Mouse (Mus musculus): ENCODE results near the gene Tmem259.

The Tmem259 gene

DNA sequence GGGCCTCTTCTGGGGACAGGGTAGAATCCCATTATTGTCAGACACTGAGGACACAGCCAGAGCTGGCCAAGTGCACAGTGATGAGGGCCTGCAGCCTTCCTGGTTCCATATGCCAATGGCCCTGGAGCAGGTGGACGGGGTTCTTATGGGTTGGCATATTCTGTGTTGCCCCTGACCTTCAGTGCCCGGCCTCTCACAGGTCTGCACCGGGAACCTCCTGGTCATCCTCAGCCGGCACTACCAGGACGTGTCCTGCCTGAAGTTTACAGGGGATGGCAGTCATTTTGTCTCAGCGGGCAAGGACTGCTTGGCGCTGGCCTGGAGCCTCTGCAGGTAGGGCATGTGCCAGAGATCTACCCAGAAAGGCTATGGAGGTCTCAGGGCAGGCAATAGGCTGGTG lies 19.4 kb downstream of the Tmem259 start:
- DNase-seq (ENCODE audit: low read depth) = no peak

DNA sequence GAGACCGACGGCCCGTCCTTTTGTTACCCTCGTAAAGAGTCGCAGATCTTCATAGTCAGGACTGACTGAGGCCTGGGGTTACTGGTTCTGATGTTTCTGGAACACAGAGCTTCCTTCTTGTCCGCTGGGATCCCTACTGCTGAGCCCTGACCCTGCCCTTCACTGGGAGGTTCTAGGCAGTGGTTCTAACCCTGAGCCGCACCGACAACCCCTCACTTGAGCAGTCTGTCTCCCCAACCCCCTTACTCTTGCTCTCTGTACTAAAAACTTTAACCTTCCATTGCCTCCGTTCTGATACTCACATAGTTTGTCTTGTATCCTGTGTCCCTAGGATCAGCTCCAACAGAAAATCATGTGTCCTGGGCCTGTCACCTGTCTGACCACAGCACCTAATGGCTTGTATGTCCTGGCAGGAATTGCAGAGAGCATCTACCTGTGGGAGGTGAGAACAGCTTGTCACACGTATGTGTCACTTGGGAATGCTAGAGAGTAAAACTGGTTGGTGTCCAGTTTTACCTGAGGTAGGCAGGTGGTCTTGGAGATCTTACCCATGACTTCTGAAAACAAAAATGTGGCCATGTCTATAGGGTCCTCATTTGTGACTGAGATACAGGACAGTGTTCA lies 23.3 kb downstream of the Tmem259 start:
- DNase-seq (ENCODE audit: low read depth) = peak; percentile 17

DNA sequence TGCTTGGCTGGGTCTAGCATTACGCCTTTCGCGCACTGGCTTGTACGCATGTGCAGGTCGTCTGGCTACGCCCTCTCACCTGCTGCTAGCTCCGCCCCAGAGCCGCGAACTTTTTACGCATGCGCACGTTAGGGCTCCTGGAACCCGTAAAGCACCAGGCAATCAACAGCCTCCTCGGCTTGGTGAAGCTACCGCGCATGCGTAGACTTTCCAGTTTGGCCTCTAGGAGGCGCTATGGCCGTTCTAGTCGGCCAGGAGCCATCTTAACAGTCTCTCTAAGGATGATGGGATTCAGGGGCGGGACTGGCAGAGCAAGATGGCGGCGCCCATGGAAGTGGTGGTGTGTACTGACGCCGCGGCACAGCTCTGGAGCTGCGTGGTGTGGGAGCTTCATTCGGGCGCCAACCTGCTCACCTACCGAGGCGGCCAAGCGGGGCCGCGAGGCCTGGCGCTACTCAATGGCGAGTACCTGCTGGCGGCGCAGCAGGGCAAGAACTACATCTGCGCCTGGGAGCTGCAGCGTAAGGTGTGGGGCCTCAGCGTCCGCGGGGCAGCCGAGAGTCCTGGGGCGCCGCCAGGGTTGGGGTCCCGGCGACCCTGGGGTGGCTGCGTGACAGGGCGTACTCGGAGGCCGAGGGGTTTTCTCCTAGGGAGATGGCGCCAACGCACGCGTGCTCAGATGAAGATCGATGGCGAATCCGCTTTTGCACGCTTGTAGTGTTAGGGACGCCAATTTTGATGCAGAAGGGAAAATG lies 24.1 kb downstream of the Tmem259 start, which contains the start of gene Wdr18:
Gene Wdr18 (plus strand): TSS at position 306 of the 755 bp plus-strand sequence.
- DNase-seq (ENCODE audit: low read depth) = peak; percentile 100

DNA sequence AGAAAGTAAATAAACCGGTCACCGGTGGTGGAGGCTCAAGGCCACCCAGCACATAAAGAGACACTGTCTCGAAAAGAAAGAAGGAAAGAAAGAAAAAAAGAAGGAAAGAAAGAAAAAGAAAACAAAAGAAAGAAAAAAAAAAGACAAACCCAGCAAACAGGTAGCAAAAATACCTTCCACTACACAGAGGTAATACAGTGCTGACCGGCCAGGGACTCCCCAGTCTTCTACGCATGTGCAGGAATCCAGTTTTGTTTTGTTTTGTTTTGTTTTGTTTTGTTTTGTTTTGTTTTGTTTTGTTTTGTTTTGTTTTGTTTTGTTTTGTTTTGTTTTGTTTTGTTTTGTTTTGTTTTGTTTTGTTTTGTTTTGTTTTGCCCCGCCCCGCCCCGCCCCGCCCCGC lies 24.7 kb downstream of the Tmem259 start:
- peak; percentile 57 for DNase-seq (ENCODE audit: low read depth)

DNA sequence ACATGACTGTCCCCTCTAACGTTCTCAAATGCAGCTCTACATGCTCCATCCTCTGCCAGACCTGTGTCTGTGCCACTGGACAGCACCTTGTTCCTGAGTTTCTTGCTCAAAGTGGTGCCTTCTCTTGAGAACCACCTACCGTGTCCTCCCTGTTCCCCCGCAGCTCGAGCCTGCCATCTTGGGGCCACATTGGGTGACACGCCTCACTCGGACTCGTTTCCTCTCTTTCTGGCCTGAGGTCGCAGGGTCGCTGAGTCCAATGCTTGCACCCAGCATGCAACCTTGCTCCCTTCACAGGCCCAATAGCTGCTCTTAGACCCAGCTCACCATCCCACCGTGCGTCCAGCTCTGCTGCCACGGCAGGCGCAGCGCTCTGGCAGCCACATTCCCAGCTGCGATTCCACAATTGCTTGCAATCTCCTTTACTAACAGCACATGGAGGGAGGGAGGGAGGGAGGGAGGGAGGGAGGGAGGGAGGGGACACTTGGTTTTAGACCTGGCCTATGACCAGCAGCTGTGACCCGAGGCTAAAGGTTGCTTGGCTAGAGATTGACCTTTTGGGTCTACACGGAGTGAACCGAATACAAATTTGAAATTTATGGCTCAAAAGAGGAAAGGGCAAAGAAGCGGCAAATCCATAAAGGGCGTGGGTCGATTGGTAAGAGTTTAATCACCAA lies 25.9 kb downstream of the Tmem259 start:
- DNase-seq (ENCODE audit: low read depth) = peak; percentile 82

DNA sequence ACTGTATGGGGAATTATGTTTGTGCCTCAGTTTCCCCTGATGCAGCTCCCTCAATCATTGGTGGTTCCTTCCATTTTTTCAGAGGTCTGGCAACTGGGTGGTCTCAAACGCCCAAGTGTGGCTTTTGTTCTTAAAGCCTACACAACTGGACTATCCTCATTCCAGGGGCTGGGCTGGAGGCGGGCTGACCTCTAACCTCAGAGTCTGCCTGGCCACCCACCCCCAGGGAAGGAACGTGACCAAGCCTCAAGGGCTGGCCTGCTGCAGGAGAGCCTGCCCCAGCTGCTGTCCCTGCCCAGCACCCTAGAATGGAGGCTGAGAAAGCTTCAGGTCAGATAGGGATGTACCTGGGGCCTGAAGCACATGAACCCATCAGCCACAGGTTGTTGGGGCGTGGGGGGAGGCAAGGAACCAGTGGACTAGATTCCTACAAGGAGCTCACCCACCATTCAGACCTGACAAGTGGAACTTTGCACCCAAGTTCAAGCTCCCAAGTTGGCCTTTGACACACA lies 27.4 kb downstream of the Tmem259 start:
- DNase-seq (ENCODE audit: low read depth) = no peak

DNA sequence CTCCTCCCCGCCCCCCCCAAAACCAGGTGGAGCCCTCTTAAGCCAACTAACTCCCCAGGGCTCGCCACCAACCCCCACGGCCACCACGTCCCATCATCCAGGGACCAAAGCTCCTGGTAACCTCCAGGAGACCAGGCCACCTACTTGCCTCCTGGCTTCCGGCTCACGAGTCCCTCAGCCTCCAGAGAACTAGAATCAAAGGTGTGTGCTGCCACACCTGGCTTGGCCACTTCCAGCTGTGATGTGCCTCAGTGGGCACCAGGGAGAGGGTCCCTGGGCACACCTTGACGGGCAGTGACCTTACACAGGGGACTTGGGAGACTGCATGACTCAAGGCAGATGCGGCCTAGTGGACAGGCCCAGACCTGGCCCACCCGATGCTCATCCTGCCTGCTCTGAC lies 28.4 kb downstream of the Tmem259 start:
- no peak for DNase-seq (ENCODE audit: low read depth)

DNA sequence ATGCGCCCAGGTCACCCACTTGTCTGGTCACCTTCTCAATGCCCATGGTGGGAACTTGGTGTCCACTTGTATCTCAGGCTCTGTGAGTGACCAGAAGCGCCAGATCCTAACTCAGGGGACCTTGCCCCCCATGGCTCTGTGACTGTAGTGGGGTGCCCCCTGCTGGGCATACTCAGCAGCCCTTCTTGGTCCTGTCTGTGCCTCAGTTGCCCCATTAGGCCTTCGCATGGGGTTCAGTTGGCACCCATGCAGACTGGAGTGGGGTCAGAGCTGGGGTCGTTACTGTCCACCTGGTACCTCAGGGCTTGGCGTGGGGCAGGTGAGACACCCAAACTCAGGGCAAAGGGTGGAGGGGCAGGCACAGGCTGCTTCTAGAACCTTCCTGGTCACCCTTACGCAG lies 30.2 kb downstream of the Tmem259 start:
- peak; percentile 50 for DNase-seq (ENCODE audit: low read depth)

DNA sequence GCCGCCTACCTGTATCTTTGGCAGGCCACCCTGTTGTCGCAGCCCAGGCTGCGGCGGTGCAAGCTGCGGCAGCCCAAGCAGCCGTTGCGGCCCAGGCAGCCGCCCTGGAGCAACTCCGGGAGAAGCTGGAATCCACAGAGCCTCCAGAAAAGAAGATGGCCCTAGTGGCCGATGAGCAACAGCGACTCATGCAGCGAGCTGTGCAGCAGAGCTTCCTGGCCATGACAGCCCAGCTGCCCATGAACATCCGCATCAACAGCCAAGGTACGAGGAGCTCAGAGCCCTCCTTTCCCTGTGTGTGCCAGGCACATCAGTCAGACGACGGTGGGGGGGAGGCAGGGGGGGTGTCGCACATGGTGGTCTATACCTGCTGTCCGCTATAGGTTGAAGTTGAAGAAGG lies 33.5 kb downstream of the Tmem259 start:
- DNase-seq (ENCODE audit: low read depth) = no peak

DNA sequence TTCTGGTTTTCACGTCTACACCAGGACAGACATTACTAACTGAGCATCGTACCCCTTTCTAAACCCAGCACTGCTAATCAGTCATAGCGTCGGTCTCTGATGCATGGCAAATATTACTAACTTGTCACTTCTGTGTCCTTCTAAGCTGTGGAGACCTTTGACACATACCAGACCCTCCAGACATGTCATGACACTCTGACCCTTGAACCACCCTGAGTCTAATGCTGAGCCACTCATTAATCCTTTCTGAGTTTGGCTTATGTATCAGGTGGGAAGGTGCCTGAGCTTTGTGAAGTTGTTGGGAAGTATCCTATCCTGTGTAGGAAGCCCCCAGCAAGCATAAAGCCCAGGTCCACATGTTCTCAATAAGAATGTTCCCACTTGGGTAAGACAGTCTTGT lies 34.3 kb downstream of the Tmem259 start:
- DNase-seq (ENCODE audit: low read depth) = no peak

DNA sequence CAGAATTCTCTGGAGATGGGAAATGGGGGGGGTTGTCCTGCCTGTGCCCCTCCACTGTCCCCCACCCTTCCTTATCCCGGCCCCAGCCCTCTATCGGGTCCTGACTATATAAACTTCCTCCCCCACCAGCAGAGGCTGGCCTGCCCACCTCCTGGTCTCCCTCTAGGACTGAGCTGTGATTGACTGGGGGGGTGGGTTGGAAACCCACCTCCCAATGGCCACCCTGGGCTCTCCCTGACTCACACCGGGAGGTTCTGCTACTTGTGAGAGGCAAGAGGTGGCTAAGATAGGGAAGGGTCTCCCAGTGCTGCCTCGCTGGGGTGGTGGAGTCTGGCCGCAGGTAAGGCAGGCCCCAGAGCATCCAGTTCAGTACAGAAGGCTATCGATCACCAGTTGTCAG lies 36.6 kb downstream of the Tmem259 start:
- no peak for DNase-seq (ENCODE audit: low read depth)

DNA sequence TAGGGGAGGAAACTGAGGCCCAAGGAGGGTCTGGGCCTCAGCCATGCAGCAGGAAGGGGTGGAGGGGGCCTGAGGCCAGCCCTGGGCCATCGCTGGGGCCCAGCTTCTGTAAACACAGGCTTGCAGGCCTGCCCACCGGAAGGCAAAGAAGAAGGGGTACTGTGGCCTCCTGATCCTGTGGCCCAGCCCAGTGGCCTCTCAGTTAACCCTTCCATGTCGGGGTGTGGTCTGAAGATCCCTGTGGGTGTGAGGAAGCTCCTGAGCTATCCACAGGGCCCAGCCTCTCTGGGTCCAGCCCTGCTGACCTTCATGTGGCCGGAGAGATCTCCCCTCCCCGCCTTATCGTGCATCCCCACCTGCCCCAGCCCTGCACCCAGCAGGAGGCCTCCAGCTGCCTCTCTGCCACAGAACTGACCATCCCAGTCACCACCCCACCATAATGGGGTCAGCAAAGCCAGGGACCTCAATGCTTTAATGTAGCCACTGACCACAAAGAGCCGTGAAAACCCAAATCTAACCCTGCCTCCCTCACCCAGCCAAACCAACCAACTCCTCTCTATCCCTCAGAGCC lies 37.3 kb downstream of the Tmem259 start:
- DNase-seq (ENCODE audit: low read depth) = no peak

DNA sequence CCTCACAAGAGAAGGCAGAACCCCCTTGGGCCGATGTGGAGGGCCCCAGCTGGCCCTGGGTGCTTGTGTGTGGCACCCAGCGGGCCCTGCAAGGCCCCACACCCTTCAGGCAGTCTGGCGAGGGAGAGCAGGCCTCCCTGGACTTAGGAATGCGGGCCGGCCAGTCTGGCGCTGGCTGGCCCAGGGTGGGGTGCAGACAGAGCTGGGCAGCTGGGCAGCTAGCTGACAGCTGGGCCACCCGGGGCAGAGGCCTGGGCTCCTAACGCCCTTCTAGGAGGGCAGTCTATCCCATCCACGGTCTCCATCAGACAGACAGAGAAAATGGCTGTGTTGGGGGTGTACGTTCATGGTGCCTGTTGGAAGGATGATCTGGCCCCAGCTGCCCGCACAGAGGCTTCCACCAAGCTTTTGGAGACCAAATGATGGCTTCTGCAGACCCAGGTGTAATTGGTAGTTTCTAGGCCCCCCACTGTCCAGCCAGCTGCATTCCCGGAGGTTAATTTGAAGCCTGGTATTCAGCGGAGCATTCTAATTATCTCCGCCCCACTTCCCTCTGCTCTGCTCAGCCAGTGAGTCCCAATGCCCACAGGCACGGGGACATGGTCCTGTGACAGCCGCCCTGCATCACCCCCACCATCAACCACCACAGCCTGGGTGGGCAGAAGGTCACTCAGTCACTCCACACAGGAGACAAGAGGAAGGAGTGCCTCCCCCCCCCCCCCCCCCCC lies 38.5 kb downstream of the Tmem259 start:
- no peak for DNase-seq (ENCODE audit: low read depth)

DNA sequence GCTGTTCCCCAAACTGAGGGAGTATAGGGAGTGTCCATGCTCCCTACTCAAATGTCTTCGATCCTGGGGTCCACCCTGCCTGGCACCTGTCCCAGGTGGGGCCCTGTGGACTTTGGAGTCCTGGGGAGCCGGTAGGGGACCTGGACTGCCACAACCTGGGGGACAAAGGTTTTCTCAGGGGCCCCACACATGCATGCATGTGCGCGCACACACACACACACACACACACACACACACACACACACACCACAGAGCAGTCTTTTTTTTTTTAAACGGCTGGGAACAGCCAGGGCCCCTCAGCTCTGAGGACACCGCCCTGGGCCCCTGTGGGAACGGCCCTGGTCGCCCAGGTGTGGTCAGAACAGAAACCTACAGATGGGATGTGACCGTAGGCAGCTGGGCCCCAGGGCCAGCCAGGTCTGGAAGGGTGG lies 40.6 kb downstream of the Tmem259 start:
- no peak for DNase-seq (ENCODE audit: low read depth)

DNA sequence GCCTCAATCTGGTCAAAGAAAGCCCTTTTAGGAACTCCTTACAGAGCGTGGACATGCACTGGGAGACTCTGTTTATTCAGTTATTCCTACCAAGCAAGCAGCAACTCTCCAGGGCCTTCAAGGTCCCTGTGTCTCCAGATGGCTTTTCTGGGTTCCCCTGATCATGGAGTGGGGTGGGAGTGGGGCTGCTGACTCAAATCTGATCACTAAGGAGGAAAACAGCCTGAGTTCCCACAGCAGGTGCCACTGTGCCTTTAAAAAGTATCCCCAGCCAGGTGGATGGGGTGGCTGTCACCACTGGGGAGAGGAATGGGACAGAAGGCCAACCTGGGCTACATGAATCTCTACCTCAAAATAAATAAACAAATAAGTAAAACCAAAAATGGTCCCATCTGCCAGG lies 41.1 kb downstream of the Tmem259 start:
- no peak for DNase-seq (ENCODE audit: low read depth)

DNA sequence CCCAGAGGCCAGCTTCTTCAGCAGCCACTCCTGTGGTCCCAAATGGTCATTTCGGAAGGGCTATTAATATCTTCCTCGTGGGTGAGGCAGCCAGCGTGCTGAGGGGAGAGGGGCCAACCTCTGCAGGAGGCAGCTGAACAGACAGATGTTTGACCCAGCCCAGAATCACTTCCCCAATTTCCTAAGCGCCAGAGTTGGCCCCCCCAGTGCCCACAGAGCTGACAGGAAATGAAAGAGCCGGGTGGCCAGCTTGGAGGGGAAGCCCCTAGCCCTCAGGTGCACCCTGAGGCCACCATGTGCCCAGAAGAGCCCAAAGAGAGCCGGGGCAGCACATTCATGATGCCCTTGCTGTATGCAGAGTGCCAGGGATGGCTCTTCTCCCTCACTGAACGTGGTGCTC lies 43.4 kb downstream of the Tmem259 start:
- DNase-seq (ENCODE audit: low read depth) = peak; percentile 88

DNA sequence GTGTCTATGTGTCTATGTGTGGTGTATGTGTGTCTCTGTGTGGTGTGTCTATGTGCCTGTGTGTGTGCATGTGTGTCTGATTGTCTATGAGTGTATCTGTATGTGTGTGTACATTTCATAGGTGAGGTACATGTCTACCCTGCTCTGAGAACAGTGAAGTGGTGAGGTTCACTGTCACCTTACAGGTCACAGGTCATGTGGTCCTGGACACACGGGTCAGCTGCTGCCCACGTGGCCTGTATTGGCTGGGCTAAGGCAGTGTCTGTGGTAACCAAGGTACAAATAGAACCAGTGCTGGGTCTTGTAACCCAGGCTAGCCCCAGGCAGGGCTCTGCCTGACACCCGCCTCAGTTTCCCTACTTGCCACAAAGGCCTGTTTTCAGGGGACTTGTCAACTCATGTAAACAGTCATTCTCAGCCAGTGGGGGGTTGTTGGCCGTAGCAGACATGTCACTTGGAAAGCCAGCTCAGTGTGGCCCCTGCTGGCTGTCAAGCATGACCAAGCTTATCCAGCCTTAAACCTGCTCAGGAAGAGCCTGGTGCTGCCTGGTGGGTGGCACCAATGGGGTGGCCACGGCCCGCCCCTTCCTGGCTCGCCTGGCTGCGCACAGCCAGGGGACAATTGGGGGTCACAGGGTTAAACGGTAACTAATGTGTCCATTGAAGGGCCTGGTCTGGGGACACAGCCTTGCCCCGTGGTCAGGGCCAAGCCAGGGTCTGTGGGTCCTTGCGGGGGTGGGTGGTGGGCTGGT lies 46.2 kb downstream of the Tmem259 start:
- DNase-seq (ENCODE audit: low read depth) = peak; percentile 51

DNA sequence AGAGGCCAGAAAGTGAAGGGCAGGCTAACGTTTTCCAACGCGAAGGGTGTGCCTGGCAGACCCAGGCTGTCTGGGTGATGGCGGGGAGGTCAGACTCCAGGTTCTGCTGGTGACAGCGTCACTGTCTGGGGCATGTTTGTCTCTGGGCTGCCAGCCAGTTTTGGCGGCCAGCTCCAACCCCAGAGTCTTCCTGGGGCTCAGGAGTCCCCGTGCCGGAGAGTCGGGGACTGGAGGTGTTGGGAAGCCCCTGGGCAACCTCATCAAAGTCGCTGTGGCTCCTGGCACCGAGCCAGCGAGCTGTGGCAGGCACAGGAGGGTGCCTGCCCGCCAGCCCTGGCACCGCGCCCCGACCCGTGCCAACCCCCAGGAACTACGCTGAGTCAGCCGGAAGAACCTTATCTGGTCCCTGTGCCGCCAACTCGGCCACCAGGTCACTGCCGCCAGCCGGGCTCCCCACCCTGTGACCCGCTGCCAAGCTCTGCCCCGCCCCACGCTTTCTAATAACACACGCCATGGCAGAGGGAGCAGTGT lies 47.2 kb downstream of the Tmem259 start:
- peak; percentile 96 for DNase-seq (ENCODE audit: low read depth)

DNA sequence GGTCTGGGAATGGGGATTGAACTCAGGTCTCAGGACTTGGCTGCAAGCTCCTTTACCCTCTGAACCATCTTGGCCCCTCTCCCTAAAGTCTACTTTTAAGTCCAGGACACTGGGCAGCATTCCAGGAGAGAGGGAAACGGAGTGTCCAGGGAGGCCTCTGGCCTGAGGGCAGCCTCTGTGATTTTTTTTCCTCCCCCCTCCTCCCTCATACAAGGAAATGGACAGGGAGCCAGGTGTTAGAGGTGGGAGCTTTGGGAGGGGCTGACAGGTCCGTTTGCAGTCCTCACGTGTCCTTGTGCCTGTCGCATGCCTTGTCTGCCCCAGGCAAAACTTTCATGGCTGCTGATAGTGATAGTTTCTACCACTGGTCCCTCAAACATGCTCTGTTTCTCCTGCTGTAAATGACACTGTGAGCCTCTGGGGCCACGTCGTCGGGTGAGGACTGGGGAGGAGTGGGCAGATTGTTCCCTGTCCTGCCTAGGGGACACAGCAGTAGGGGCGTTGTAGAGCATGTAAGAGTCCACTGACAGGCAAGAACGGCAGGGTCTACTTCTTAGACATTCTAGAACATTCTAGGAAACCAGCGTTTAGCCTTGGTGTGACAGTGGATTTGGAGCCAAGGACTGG lies 47.7 kb downstream of the Tmem259 start:
- DNase-seq (ENCODE audit: low read depth) = no peak

DNA sequence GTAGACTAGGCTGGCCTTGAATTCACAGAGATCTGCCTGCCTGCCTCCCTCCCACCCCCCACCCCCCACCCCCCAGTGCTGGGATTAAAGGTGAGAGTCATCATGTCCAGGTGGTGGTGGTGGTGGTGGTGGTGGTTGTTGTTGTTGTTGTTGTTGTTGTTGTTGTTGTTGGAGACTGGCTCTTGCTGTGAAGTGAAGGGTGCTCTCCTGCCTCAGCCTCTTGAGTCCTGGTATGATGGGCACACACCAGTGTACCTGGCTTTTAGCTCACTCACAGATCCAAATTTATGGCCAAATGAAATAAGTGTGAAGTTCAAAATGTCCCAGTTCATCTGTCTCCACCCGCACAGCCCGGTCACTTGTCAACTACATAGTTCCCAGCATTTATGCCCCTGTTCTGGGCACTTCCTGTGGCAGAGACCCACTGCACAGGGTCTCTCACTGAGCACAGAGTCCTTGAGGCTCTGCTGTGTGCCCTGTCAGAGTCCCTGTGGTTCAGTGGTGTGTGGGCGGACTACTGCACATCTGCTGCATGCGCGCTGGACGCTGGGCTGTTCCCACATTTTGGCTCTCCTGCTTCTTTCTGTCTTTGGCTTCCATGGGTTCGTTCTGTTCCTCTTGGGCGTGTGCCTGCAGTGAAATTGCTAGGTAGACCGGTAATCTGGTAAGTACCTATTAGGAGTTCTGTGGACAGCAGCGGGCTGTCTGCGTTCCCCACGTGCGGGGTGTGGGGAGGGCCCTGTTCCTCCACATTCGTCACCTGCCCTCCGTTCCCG lies 49.1 kb downstream of the Tmem259 start:
- no peak for DNase-seq (ENCODE audit: low read depth)

Data from 416B (cell line).